Mouse (Mus musculus) ES-E14 (cell line): ENCODE data around the gene Speer4c. TPM values are rescaled to one million over a fixed set of nuclear protein-coding genes. Genes with fewer than 3 reads are reported as not detected.
A peak's percentile ranks its signal among the peaks of the same experiment; 100 is the strongest.
"Not testable (repeated sequence)": the region's sequence is repeated elsewhere in the genome, so short reads cannot be mapped to it uniquely, and the experiment has no call there.

Experiments used
- DNase-seq: peaks from one replicate; pipeline ENCODE4 v3.0.0-alpha.2; 2013; ENCODE audit warnings: low read depth, low spot score
- H3K27ac ChIP-seq: 2 replicates; pipeline ENCODE4 v1.5.1; 2012; ENCODE audit warnings: low read depth, mild to moderate bottlenecking, low read length, moderate library complexity, mixed read lengths; ENCODE audit not compliant: poor library complexity, insufficient read depth, severe bottlenecking
- H3K36me3 ChIP-seq: 2 replicates; pipeline ENCODE4 v1.6.1; 2012; ENCODE audit warnings: mild to moderate bottlenecking, low read length, moderate library complexity, mixed read lengths; ENCODE audit not compliant: control insufficient read depth, poor library complexity, insufficient read depth, severe bottlenecking
- H3K4me1 ChIP-seq, 2 experiments: fragments of 150-350 bp in 1 of 2; sonication (generic) in 1 of 2; 2 replicates each; pipeline ENCODE4 v1.6.1; 2012; ENCODE audit warnings: low read length in 2 of 2, mild to moderate bottlenecking in 1 of 2, mixed read lengths in 1 of 2; ENCODE audit not compliant: control insufficient read depth in 2 of 2, insufficient read depth in 2 of 2, poor library complexity in 1 of 2
- H3K4me3 ChIP-seq, 2 experiments: fragments of 150-350 bp in 1 of 2; sonication (generic) in 1 of 2; 2 replicates each; pipeline ENCODE4 v1.5.1; 2012; ENCODE audit warnings: low read length in 2 of 2, low read depth in 1 of 2, mild to moderate bottlenecking in 1 of 2, mixed read lengths in 1 of 2; ENCODE audit not compliant: insufficient read depth in 1 of 2, poor library complexity in 1 of 2, severe bottlenecking in 1 of 2
- H3K9ac ChIP-seq: 2 replicates; pipeline ENCODE4 v1.6.1; 2012; ENCODE audit warnings: low read depth, mild to moderate bottlenecking, low read length, mixed read lengths; ENCODE audit not compliant: poor library complexity, insufficient read depth, severe bottlenecking
- H3K9me3 ChIP-seq: fragments of 150-350 bp; sonication (generic); 2 replicates; pipeline ENCODE4 v1.6.1; 2012; ENCODE audit warnings: low read depth, mild to moderate bottlenecking, low read length; ENCODE audit not compliant: control insufficient read depth, insufficient read depth
- in situ Hi-C, 2 experiments: fragments of 600-800 bp; cut with MboI; formaldehyde crosslinking; loops; one replicate each; pipeline ENCODE4 v1.15.1; 2025; ENCODE audit warnings: low sequenced_read_pairs in 2 of 2, inconsistent platforms in 1 of 2; ENCODE audit not compliant: unreplicated experiment in 2 of 2
- total RNA-seq: library from RNA; depleted of rRNA; stranded (reverse); fragments of 300-350 nt; gene quantifications from 2 replicates; pipeline ENCODE4 v1.2.3, GENCODE M21; 2012; rRNA removed

Speer4c gene
- total RNA-seq, 1 experiment: not detected

DNA sequence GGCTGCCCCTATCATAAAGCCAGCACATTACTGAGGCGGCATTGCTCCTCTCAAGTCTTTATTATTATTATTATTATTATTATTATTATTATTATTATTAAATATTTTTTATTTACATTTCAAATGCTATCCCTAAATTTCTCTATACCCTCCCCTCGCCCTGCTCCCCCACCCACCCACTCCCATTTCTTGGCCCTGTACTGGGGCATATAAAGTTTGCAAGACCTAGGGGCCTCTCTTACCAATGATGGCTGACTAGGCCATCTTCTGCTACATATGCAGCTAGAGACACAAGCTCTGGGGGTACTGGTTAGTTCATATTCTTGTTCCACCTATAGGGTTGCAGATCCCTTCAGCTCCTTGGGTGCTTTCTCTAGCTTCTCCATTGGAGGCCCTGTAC, 40.1 kb downstream of the Speer4c start:
- H3K27ac ChIP-seq, H3K9me3 ChIP-seq, H3K36me3 ChIP-seq, in situ Hi-C loops, H3K9ac ChIP-seq, H3K4me1 ChIP-seq, DNase-seq, H3K4me3 ChIP-seq: not testable (repeated sequence)

- DNase-seq, in situ Hi-C loops, H3K27ac ChIP-seq, H3K36me3 ChIP-seq, H3K4me1 ChIP-seq, H3K9ac ChIP-seq, H3K9me3 ChIP-seq: not testable (repeated sequence)
- peak overlapping the region; percentile 43 to 72; a peak in 3 of 4 replicates for H3K4me3 ChIP-seq
Measured at GRCm38 (mm10) chr5:15670789-15671188, 43.3 kb downstream of the Speer4c start.

DNA sequence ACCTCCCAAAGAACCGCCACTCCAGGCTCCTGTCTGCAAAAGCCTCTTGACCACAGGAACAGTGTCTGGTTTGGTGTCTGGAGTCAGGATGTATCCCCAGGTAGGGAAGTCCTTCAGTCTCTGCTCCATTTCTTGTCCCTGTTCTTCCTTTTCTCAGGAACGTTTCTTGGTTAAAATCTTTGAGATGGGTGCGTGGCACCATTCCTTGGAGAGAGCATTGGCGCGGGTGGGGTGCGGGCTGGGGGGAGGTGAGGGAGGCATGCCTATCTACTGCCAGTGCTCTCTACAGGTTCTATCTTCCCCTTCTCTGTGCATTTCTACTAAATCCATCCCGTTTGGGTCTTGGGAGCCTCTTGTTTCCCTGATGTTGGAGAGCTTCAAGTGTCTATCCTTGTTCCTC, 50.2 kb downstream of the Speer4c start:
- H3K36me3 ChIP-seq, H3K4me1 ChIP-seq, in situ Hi-C loops, H3K9ac ChIP-seq, H3K4me3 ChIP-seq, DNase-seq, H3K27ac ChIP-seq, H3K9me3 ChIP-seq: not testable (repeated sequence)

Other genes starting within 250 kb of the Speer4c start
- not detected in 2 replicates for gene Gm21149, start 237.7 kb downstream of the Speer4c start, total RNA-seq
- gene Gm21190, start 185.0 kb downstream of the Speer4c start, total RNA-seq: not detected in 2 replicates
- gene Gm21083, start 136.9 kb downstream of the Speer4c start, total RNA-seq: 0.22 TPM in 1 of 2 replicates, not detected in the other
- gene Speer4d, start 95.2 kb downstream of the Speer4c start, total RNA-seq: not detected in 2 replicates
- not detected in 2 replicates for gene 4930572O03Rik, start 57.2 kb downstream of the Speer4c start, total RNA-seq
- gene Cacna2d1, start 220.4 kb upstream of the Speer4c start, total RNA-seq: 4.9 and 6.1 TPM in 2 replicates